Mouse (Mus musculus) midbrain, postnatal 0 days (tissue): Measurements from ENCODE around the gene Hjurp. TPM values are rescaled to one million over a fixed set of nuclear protein-coding genes. Genes with fewer than 3 reads are reported as not detected.
A peak's percentile ranks its signal among the peaks of the same experiment; 100 is the strongest.

Experiments
- ATAC-seq: fragments of 200-750 bp; cut with Nextera tagmentation; 2 replicates; pipeline ENCODE4 v1.8.0; 2017; ENCODE audit warnings: moderate number of reproducible peaks, mild to moderate bottlenecking, moderate TSS enrichment, moderate library complexity; ENCODE audit not compliant: low FRiP score
- DNase-seq: peaks from one replicate; pipeline ENCODE4 v3.0.0-alpha.2; 2015; ENCODE audit warnings: low spot score
- H3K27ac ChIP-seq: fragments of 300-500 bp; sonication (generic); 2 replicates; pipeline ENCODE4 v1.5.1; 2014; ENCODE audit warnings: low read depth, mild to moderate bottlenecking, low read length, mixed read lengths
- H3K27me3 ChIP-seq: fragments of 300-500 bp; sonication (generic); 2 replicates; pipeline ENCODE4 v1.6.1; 2014; ENCODE audit warnings: low read length, control low read depth, mixed read lengths; ENCODE audit not compliant: insufficient read depth
- H3K36me3 ChIP-seq: fragments of 300-500 bp; sonication (generic); 2 replicates; pipeline ENCODE4 v1.6.1; 2014; ENCODE audit warnings: low read length, control low read depth, mixed read lengths; ENCODE audit not compliant: insufficient read depth
- H3K4me1 ChIP-seq: fragments of 300-500 bp; sonication (generic); 2 replicates; pipeline ENCODE4 v1.6.1; 2014; ENCODE audit warnings: mild to moderate bottlenecking, control low read depth, antibody characterized with exemption, low read length, mixed read lengths; ENCODE audit not compliant: insufficient read depth
- H3K4me2 ChIP-seq: fragments of 300-500 bp; sonication (generic); 2 replicates; pipeline ENCODE4 v1.6.1; 2014; ENCODE audit warnings: low read depth, mild to moderate bottlenecking, low read length, mixed read lengths; ENCODE audit not compliant: poor library complexity, severe bottlenecking
- H3K4me3 ChIP-seq: fragments of 300-500 bp; sonication (generic); 2 replicates; pipeline ENCODE4 v1.5.1; 2014; ENCODE audit warnings: low read depth, mild to moderate bottlenecking, low read length, moderate library complexity
- H3K9ac ChIP-seq: fragments of 300-500 bp; sonication (generic); replicated peaks from 2 replicates; pipeline ENCODE4 v1.6.1; 2014; ENCODE audit warnings: mild to moderate bottlenecking, low read length, moderate library complexity, mixed read lengths; ENCODE audit not compliant: poor library complexity, severe bottlenecking
- H3K9me3 ChIP-seq: fragments of 300-500 bp; sonication (generic); 2 replicates; pipeline ENCODE4 v1.6.1; 2016; ENCODE audit warnings: low read length, control low read depth
- CTCF ChIP-seq: IDR thresholded peaks from 2 replicates; pipeline ENCODE4 v1.5.1; 2016; ENCODE audit warnings: antibody characterized with exemption, mild to moderate bottlenecking
- WGBS: fragments of 180-500 bp; shearing (Covaris S2); extraction: QIAGEN DNeasy Blood & Tissue Kit; methylation state at CpG from one replicate; pipeline ENCODE4 v1.1.7; 2014; 5-methylcytosine and 5-hydroxymethylcytosine counted together
- polyA plus RNA-seq: library from polyadenylated mRNA; unstranded; fragments of >200 nt; fragmentation: Nextera tagmentation; extraction: Ambion mirVana; gene quantifications from 2 replicates; pipeline ENCODE4 v1.2.1, GENCODE M21; 2015
- total RNA-seq: library from RNA; depleted of rRNA; stranded (reverse); fragments of >200 nt; gene quantifications from 2 replicates; pipeline ENCODE4 v1.2.3, GENCODE M21; 2014

Gene Hjurp
- total and polyA plus RNA-seq, 2 experiments from 2014 or later = 45.9 to 88.0 TPM

GRCm38 (mm10) chr1:88292057-88292456, 14.6 kb upstream of the Hjurp start:
- no peak for TF ChIP-seq CTCF
- no peak overlapping the region for H3K9ac ChIP-seq
- H3K4me3 ChIP-seq = no peak overlapping the region
- DNase-seq = no peak
- no peak overlapping the region for H3K4me2 ChIP-seq
- ATAC-seq = no peak
- WGBS = 48% methylated on average over 2 of the region's 2 CpGs
- no peak overlapping the region for H3K27ac ChIP-seq
- H3K36me3 ChIP-seq = no peaks in the 10 kb centered on the region
- H3K9me3 ChIP-seq = peaks cover 69% of the 10 kb centered on the region
- H3K4me1 ChIP-seq = no peaks in the 10 kb centered on the region
- H3K27me3 ChIP-seq = no peaks in the 10 kb centered on the region

GRCm38 (mm10) chr1:88291409-88292005, 14.1 kb upstream of the Hjurp start:
- no peak for ATAC-seq
- Histone ChIP-seq H3K9ac (no peak overlapping the region), H3K4me3 (no peak overlapping the region), H3K27me3 (no peaks in the 10 kb centered on the region), H3K27ac (no peak overlapping the region), H3K9me3 (peaks cover 73% of the 10 kb centered on the region), H3K4me1 (no peaks in the 10 kb centered on the region), H3K4me2 (no peak overlapping the region), H3K36me3 (no peaks in the 10 kb centered on the region)
- DNase-seq = no peak
- no peak for TF ChIP-seq CTCF
- 65% methylated on average over 3 of the region's 3 CpGs for WGBS

DNA sequence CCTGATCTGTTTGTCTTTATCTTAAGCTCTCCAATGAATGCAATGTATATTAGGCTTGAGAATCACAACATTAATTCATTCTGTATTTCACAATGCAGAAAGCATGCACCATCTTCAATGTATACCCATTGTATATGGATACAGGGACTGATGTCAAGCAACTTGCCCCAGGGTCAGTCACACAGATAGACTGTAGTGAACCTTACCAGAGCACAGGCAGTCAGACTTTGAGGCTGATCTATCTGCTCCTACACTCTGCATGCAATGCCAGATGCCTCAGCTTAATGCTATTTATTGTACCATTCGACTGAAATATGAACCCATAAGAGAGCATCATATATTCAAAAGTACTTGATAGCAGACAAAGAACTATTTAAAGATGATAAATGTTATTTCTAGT, 13.1 kb upstream of the Hjurp start:
- H3K27ac ChIP-seq = no peak overlapping the region
- no peaks in the 10 kb centered on the region for H3K27me3 ChIP-seq
- H3K4me2 ChIP-seq = no peak overlapping the region
- H3K9me3 ChIP-seq = peaks cover 69% of the 10 kb centered on the region
- no peak for TF ChIP-seq CTCF
- no peak overlapping the region for H3K9ac ChIP-seq
- no peaks in the 10 kb centered on the region for H3K4me1 ChIP-seq
- no peak overlapping the region for H3K4me3 ChIP-seq
- no peak for DNase-seq
- no peak for ATAC-seq
- 65% methylated on average over 1 of the region's 1 CpGs for WGBS
- no peaks in the 10 kb centered on the region for H3K36me3 ChIP-seq

GRCm38 (mm10) chr1:88289917-88290316, 12.5 kb upstream of the Hjurp start:
- no peak for DNase-seq

DNA sequence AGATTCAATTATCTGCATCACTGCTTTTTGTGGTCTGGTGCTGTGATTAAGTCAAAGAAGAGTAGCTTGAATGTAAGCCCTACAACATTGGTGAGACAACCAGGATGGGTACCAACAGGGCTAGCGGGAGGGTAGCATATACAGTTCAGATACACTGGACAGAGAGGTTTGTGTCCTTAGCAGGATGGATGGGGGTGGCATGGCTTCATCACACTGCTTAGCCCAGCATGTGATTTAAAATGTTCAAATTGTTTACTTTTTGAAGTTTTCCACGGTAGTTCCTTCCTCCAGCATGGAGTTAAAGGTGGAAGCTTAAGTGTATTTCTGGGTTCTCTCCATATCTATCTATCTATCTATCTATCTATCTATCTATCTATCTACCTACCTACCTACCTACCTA, 11.7 kb upstream of the Hjurp start:
- H3K4me1 ChIP-seq = no peaks in the 10 kb centered on the region
- peaks cover 75% of the 10 kb centered on the region for H3K9me3 ChIP-seq
- H3K4me2 ChIP-seq = no peak overlapping the region
- ATAC-seq = no peak
- no peak overlapping the region for H3K27ac ChIP-seq
- no peak for DNase-seq
- TF ChIP-seq CTCF = no peak
- no peaks in the 10 kb centered on the region for H3K36me3 ChIP-seq
- no peak overlapping the region for H3K4me3 ChIP-seq
- H3K9ac ChIP-seq = no peak overlapping the region
- 52% methylated on average over 2 of the region's 2 CpGs for WGBS
- H3K27me3 ChIP-seq = no peaks in the 10 kb centered on the region

More at GRCm38 (mm10) chr1:88289917-88290316, 12.5 kb upstream of the Hjurp start:
- no peaks in the 10 kb centered on the region for H3K27me3 ChIP-seq
- no peak overlapping the region for H3K27ac ChIP-seq
- no peak overlapping the region for H3K4me3 ChIP-seq
- H3K9me3 ChIP-seq = peaks cover 74% of the 10 kb centered on the region
- H3K4me2 ChIP-seq = no peak overlapping the region
- no peak for ATAC-seq
- no peaks in the 10 kb centered on the region for H3K4me1 ChIP-seq
- no peak overlapping the region for H3K9ac ChIP-seq
- H3K36me3 ChIP-seq = no peaks in the 10 kb centered on the region
- WGBS = 44% methylated on average over 4 of the region's 4 CpGs
- TF ChIP-seq CTCF = peak; percentile 70

GRCm38 (mm10) chr1:88288789-88289127, 11.3 kb upstream of the Hjurp start:
- DNase-seq = no peak
- Histone ChIP-seq H3K27ac (no peak overlapping the region), H3K9me3 (peaks cover 79% of the 10 kb centered on the region), H3K4me2 (no peak overlapping the region), H3K4me1 (no peaks in the 10 kb centered on the region), H3K36me3 (no peaks in the 10 kb centered on the region), H3K27me3 (no peaks in the 10 kb centered on the region), H3K9ac (no peak overlapping the region), H3K4me3 (no peak overlapping the region)
- WGBS = 74% methylated on average over 3 of the region's 3 CpGs
- no peak for ATAC-seq
- no peak for TF ChIP-seq CTCF
